Mouse (Mus musculus): ENCODE measurements around the gene 2310033P09Rik. TPM values are rescaled to one million over a fixed set of nuclear protein-coding genes. Genes with fewer than 3 reads are reported as not detected.

Gene 2310033P09Rik
- total RNA-seq, 1 experiment: 14.4 TPM

DNA sequence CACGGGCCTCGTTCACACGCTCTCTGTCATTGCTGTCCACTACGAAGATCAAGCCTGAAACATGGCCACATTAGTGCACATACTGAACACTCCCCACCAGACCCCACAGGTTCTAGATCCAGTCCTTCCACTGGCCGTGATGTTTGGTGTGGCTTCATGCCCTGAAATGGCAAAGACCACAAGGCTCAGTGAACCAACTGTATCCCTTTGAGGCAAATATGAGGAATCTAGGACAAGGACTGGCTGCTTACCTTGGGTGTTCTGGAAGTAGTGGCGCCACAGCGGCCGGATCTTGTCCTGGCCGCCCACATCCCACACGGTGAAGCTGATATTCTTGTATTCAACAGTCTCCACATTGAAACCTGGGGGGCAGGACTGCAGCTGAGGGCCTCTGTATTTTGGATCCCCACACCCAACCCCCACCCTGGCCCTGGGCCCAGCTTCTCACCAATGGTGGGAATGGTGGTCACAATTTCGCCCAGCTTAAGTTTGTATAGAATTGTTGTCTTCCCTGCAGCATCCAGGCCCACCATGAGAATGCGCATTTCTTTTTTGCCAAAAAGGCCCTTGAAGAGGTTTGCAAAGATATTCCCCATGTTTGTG is 4.9 kb downstream of the 2310033P09Rik start:
- in situ Hi-C loops (cut with MboI; ENCODE audit: low sequenced_read_pairs in 2 of 2, unreplicated experiment in 2 of 2): no loop called here
- TF ChIP-seq ZC3H11A (IDR thresholded peaks at IDR 0.05; ENCODE audit: borderline replicate concordance, low read depth, low read length) (no peak), HCFC1 (IDR thresholded peaks at IDR 0.05; ENCODE audit: borderline replicate concordance, insufficient read depth, low read length) (no peak), CHD2 (IDR thresholded peaks at IDR 0.05; ENCODE audit: low read depth, low read length) (no peak)
- Histone ChIP-seq H3K36me3 (ENCODE audit: control insufficient read depth, insufficient read depth, low read length, poor library complexity, severe bottlenecking) (peaks cover 34% of the 10 kb centered on the region), H3K27ac (ENCODE audit: insufficient read depth, low read depth, low read length, poor library complexity, severe bottlenecking) (no peak overlapping the region), H3K9me3 (ENCODE audit: control insufficient read depth, insufficient read depth, low read depth, low read length) (no peaks in the 10 kb centered on the region), H3K9ac (ENCODE audit: insufficient read depth, low read depth, low read length, poor library complexity, severe bottlenecking) (no peak overlapping the region), H3K4me3 (ENCODE audit: insufficient read depth in 1 of 2, low read depth in 1 of 2, low read length in 2 of 2, poor library complexity in 1 of 2, severe bottlenecking in 1 of 2) (no peak overlapping the region), H3K4me1 (ENCODE audit: control insufficient read depth in 2 of 2, insufficient read depth in 2 of 2, low read length in 2 of 2, poor library complexity in 1 of 2) (peaks cover 2 to 15% of the 10 kb centered on the region in 2 experiments; a peak in 2 of 4 replicates)
- no peak for DNase-seq (ENCODE audit: low read depth, low spot score)

DNA sequence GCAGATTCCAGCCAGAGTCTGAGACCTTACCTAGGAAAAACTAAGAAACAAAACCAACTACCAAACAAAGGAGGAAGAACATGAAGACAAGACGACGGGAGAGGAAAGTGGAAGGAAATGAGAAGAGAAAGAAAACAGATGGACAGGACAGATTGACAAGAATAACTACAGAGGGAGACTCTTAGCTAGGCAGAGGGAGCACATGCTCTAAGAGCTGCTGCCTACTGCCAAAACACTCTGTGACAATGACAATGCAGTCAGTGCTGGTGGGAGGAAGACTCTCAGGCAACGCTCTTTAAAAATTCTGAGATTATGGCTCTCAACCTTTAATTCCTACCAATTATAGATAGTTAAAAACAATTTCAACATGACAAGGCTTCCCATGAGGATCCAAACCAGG is 8.8 kb downstream of the 2310033P09Rik start:
- Histone ChIP-seq H3K9me3 (ENCODE audit: control insufficient read depth, insufficient read depth, low read depth, low read length) (no peaks in the 10 kb centered on the region), H3K36me3 (ENCODE audit: control insufficient read depth, insufficient read depth, low read length, poor library complexity, severe bottlenecking) (peaks cover 13% of the 10 kb centered on the region), H3K4me1 (ENCODE audit: control insufficient read depth in 2 of 2, insufficient read depth in 2 of 2, low read length in 2 of 2, poor library complexity in 1 of 2) (peaks cover 4 to 16% of the 10 kb centered on the region in 2 experiments; a peak in 2 of 4 replicates), H3K9ac (ENCODE audit: insufficient read depth, low read depth, low read length, poor library complexity, severe bottlenecking) (no peak overlapping the region), H3K4me3 (ENCODE audit: insufficient read depth in 1 of 2, low read depth in 1 of 2, low read length in 2 of 2, poor library complexity in 1 of 2, severe bottlenecking in 1 of 2) (no peak overlapping the region), H3K27ac (ENCODE audit: insufficient read depth, low read depth, low read length, poor library complexity, severe bottlenecking) (no peak overlapping the region)
- DNase-seq (ENCODE audit: low read depth, low spot score): no peak
- in situ Hi-C loops (cut with MboI; ENCODE audit: low sequenced_read_pairs in 2 of 2, unreplicated experiment in 2 of 2): no loop called here
- TF ChIP-seq ZNF384 (IDR thresholded peaks at IDR 0.05; ENCODE audit: low read depth, low read length): no peak
- TF ChIP-seq ZC3H11A (IDR thresholded peaks at IDR 0.05; ENCODE audit: borderline replicate concordance, low read depth, low read length): no peak
- no peak for TF ChIP-seq MAFK (IDR thresholded peaks at IDR 0.05; ENCODE audit: insufficient read depth, low read depth, low read length)
- no peak for TF ChIP-seq CHD2 (IDR thresholded peaks at IDR 0.05; ENCODE audit: low read depth, low read length)
- TF ChIP-seq HCFC1 (IDR thresholded peaks at IDR 0.05; ENCODE audit: borderline replicate concordance, insufficient read depth, low read length): no peak

DNA sequence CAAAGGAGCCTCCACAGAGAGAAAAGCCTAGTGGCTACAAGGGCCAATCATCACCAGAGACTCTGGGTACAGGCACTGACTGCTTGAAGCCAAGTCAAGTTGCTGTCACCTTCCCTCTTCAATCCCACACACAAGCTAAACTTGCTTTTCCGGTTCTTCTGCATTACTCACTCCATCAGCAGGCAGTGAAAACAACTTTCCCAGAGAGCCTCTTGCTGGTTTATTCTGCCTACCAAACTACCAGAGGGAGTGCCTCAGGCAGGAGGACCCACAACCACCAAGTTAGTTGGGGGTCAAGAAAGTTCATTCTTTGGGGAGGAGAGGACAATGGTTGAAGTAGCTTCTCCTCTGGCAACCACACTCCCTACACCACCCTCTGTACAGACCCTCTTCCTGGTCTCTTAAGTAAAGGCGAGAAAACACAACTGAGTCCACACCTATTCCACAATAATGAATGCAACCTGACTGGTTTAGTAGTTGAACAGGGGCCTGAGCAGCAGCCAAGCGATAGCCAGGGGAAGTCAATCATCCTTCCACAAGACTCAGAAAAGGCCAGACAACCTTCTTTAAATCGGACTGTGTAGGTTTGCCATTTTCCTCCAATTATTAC is 10.4 kb downstream of the 2310033P09Rik start:
- no peak for DNase-seq (ENCODE audit: low read depth, low spot score)
- Histone ChIP-seq H3K4me1 (ENCODE audit: control insufficient read depth in 2 of 2, insufficient read depth in 2 of 2, low read length in 2 of 2, poor library complexity in 1 of 2) (peaks cover 4 to 18% of the 10 kb centered on the region in 2 experiments; a peak in 2 of 4 replicates), H3K9ac (ENCODE audit: insufficient read depth, low read depth, low read length, poor library complexity, severe bottlenecking) (peak overlapping the region; percentile 1; the same call in 1 of the 2 replicates), H3K36me3 (ENCODE audit: control insufficient read depth, insufficient read depth, low read length, poor library complexity, severe bottlenecking) (peaks cover 4% of the 10 kb centered on the region), H3K4me3 (ENCODE audit: insufficient read depth in 1 of 2, low read depth in 1 of 2, low read length in 2 of 2, poor library complexity in 1 of 2, severe bottlenecking in 1 of 2) (no peak overlapping the region; a peak in 1 of 4 replicates), H3K9me3 (ENCODE audit: control insufficient read depth, insufficient read depth, low read depth, low read length) (no peaks in the 10 kb centered on the region), H3K27ac (ENCODE audit: insufficient read depth, low read depth, low read length, poor library complexity, severe bottlenecking) (no peak overlapping the region; the same call in 1 of the 2 replicates)
- in situ Hi-C loops (cut with MboI; ENCODE audit: low sequenced_read_pairs in 2 of 2, unreplicated experiment in 2 of 2): no loop called here
- TF ChIP-seq ZC3H11A (IDR thresholded peaks at IDR 0.05; ENCODE audit: borderline replicate concordance, low read depth, low read length): no peak
- no peak for TF ChIP-seq ZNF384 (IDR thresholded peaks at IDR 0.05; ENCODE audit: low read depth, low read length)
- no peak for TF ChIP-seq MAFK (IDR thresholded peaks at IDR 0.05; ENCODE audit: insufficient read depth, low read depth, low read length)
- TF ChIP-seq CHD2 (IDR thresholded peaks at IDR 0.05; ENCODE audit: low read depth, low read length): no peak
- no peak for TF ChIP-seq HCFC1 (IDR thresholded peaks at IDR 0.05; ENCODE audit: borderline replicate concordance, insufficient read depth, low read length)

DNA sequence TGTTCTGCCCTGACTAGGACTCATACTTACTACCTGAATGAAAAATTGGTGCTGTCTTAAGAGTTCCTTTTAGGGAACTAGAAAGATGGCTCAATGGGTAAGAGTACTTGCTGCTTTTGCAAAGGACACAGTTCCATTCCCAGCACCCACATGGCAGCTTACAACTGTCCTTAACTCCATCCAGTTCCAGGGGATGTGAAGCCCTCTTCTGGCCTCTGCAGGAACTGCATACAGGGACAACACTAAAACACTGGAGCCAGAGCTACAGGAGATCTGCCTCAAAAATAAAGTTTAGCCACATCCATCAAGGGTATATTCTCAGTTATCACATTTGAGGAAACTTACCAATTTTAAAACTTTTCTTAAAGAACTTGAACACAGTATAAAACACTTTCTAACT is 10.9 kb downstream of the 2310033P09Rik start:
- H3K9me3 ChIP-seq (ENCODE audit: control insufficient read depth, insufficient read depth, low read depth, low read length): no peaks in the 10 kb centered on the region
- in situ Hi-C loops (cut with MboI; ENCODE audit: low sequenced_read_pairs in 2 of 2, unreplicated experiment in 2 of 2): no loop called here
- TF ChIP-seq MAFK (IDR thresholded peaks at IDR 0.05; ENCODE audit: insufficient read depth, low read depth, low read length) (no peak), ZC3H11A (IDR thresholded peaks at IDR 0.05; ENCODE audit: borderline replicate concordance, low read depth, low read length) (no peak), CHD2 (IDR thresholded peaks at IDR 0.05; ENCODE audit: low read depth, low read length) (no peak), HCFC1 (IDR thresholded peaks at IDR 0.05; ENCODE audit: borderline replicate concordance, insufficient read depth, low read length) (no peak), ZNF384 (IDR thresholded peaks at IDR 0.05; ENCODE audit: low read depth, low read length) (no peak)
- no peak overlapping the region; a peak in 1 of 4 replicates for H3K4me3 ChIP-seq (ENCODE audit: insufficient read depth in 1 of 2, low read depth in 1 of 2, low read length in 2 of 2, poor library complexity in 1 of 2, severe bottlenecking in 1 of 2)
- peaks cover 4 to 18% of the 10 kb centered on the region in 2 experiments; a peak in 2 of 4 replicates for H3K4me1 ChIP-seq (ENCODE audit: control insufficient read depth in 2 of 2, insufficient read depth in 2 of 2, low read length in 2 of 2, poor library complexity in 1 of 2)
- H3K27ac ChIP-seq (ENCODE audit: insufficient read depth, low read depth, low read length, poor library complexity, severe bottlenecking): no peak overlapping the region; the same call in 1 of the 2 replicates
- H3K36me3 ChIP-seq (ENCODE audit: control insufficient read depth, insufficient read depth, low read length, poor library complexity, severe bottlenecking): peaks cover 4% of the 10 kb centered on the region
- no peak for DNase-seq (ENCODE audit: low read depth, low spot score)
- no peak overlapping the region for H3K9ac ChIP-seq (ENCODE audit: insufficient read depth, low read depth, low read length, poor library complexity, severe bottlenecking)

Measured in ES-E14 (cell line).